Mouse (Mus musculus) ES-E14 (cell line): ENCODE data around the gene Lyg2.

Experiments used
- MAFK ChIP-seq: IDR thresholded peaks from 2 replicates; pipeline ENCODE4 v1.6.1; 2014; ENCODE audit warnings: mild to moderate bottlenecking, low read depth, low read length, inconsistent platforms; ENCODE audit not compliant: insufficient read depth
- ZNF384 ChIP-seq: IDR thresholded peaks from 2 replicates; pipeline ENCODE4 v1.6.1; 2012; ENCODE audit warnings: low read depth, low read length, inconsistent platforms

DNA sequence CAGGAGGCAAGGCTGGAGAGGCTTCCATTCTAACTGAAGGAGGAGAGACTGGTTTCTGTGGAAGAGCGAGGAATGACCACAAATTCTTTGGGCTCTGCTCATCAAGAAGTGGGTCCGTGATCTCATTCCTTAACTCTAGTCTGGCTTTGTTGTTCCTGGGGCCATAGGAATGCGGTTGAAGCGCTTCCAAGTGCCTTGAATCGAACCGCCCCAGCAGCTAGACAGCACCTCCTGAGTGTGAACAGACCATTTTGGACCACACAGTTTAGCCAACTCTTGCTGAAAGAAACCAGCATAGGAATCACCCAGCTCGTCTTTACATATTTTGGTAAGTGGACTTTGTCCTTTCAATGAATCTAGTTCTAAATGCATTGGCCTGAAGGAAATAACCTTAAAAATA, 44.6 kb downstream of the Lyg2 start, which contains the start of gene Lipt1:
- no peak for TF ChIP-seq ZNF384
- no peak for TF ChIP-seq MAFK
